Mouse (Mus musculus) hindbrain, embryonic 13.5 days (tissue): ENCODE measurements around the gene Chil6. TPM values are rescaled to one million over a fixed set of nuclear protein-coding genes. Genes with fewer than 3 reads are reported as not detected.
A peak's percentile ranks its signal among the peaks of the same experiment; 100 is the strongest.

Experiments used
- ATAC-seq: fragments of 200-750 bp; cut with Nextera tagmentation; 2 replicates; pipeline ENCODE4 v1.8.0; 2017; ENCODE audit warnings: moderate TSS enrichment; ENCODE audit not compliant: low FRiP score
- H3K27ac ChIP-seq: fragments of 300-500 bp; sonication (generic); 2 replicates; pipeline ENCODE4 v1.5.1; 2015; ENCODE audit warnings: inconsistent platforms, mild to moderate bottlenecking, moderate library complexity
- H3K27me3 ChIP-seq: fragments of 300-500 bp; sonication (generic); 2 replicates; pipeline ENCODE4 v1.6.1; 2015; ENCODE audit warnings: mild to moderate bottlenecking, inconsistent platforms
- H3K36me3 ChIP-seq: fragments of 300-500 bp; sonication (generic); 2 replicates; pipeline ENCODE4 v1.6.1; 2015; ENCODE audit warnings: mild to moderate bottlenecking, inconsistent platforms
- H3K4me1 ChIP-seq: fragments of 300-500 bp; sonication (generic); replicated peaks from 2 replicates; pipeline ENCODE4 v1.6.1; 2015; ENCODE audit warnings: inconsistent platforms
- H3K4me2 ChIP-seq: fragments of 300-500 bp; sonication (generic); 2 replicates; pipeline ENCODE4 v1.6.1; 2015; ENCODE audit warnings: inconsistent platforms, mild to moderate bottlenecking, moderate library complexity
- H3K4me3 ChIP-seq: fragments of 300-500 bp; sonication (generic); 2 replicates; pipeline ENCODE4 v1.5.1; 2015; ENCODE audit warnings: mild to moderate bottlenecking, inconsistent platforms
- H3K9ac ChIP-seq: fragments of 300-500 bp; sonication (generic); 2 replicates; pipeline ENCODE4 v1.6.1; 2015; ENCODE audit warnings: mild to moderate bottlenecking, inconsistent platforms
- H3K9me3 ChIP-seq: fragments of 300-500 bp; sonication (generic); 2 replicates; pipeline ENCODE4 v1.6.1; 2016; ENCODE audit warnings: inconsistent platforms
- WGBS: fragments of 180-500 bp; shearing (Covaris S2); methylation state at CpG from one replicate; pipeline ENCODE4 v1.1.7; 2015; 5-methylcytosine and 5-hydroxymethylcytosine counted together
- polyA plus RNA-seq: library from polyadenylated mRNA; unstranded; fragments of >200 nt; fragmentation: Nextera tagmentation; extraction: Ambion mirVana; gene quantifications from 2 replicates; pipeline ENCODE4 v1.2.1, GENCODE M21; 2015

Gene Chil6
- not detected in 2 replicates for polyA plus RNA-seq

DNA sequence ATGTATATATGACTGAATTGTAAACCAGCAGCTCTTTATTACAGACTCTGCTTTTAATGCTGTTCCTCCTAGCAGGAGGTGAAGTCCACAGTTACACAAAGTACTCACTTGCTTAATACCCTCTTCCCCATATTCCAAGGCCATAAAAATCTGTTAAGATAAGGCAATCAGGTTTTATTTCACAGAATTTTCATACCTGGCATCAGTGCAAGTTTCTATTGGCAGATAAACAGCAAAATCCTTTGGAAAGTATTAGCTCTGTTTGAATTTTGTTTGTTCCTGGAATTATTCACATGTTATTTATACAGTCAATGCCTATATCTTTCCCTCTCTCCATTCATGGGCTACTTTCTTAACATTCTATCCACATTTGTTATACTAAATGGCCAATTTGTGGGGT, at the start of gene Chil6:
Gene Chil6 (minus strand): TSS at position 101 of the 400 bp plus-strand sequence.
- no peaks in the 10 kb centered on the region for H3K9me3 ChIP-seq
- no peak within 1 kb of the TSS for H3K4me3 ChIP-seq
- no peaks in the 10 kb centered on the region for H3K36me3 ChIP-seq
- ATAC-seq, result no peak
- H3K27ac ChIP-seq, result no peak within 1 kb of the TSS
- H3K9ac ChIP-seq, result no peak within 1 kb of the TSS
- H3K4me1 ChIP-seq, result no peaks in the 10 kb centered on the region
- H3K4me2 ChIP-seq, result no peak within 1 kb of the TSS
- no peaks in the 10 kb centered on the region for H3K27me3 ChIP-seq

DNA sequence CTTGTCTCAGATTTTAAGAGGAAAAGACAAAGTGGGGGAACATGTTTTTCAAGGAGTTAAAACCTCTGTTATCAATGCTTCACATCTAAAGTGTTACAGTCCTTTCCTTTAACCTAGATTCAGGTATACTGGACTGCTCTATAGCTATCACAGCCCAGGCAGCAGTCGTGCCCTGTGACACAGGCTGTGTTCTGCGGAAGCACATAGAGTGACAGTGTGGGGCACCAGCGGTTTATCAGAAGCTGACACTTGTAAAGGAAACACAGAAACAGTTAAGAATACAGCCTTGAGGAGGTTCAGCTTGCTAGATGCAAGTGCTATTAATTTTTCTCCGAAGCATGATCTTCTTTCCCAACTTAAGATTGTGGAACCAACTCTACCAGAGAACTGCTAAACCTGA, 46.6 kb upstream of the Chil6 start:
- no peak for ATAC-seq
- H3K9ac ChIP-seq, result no peak overlapping the region

DNA sequence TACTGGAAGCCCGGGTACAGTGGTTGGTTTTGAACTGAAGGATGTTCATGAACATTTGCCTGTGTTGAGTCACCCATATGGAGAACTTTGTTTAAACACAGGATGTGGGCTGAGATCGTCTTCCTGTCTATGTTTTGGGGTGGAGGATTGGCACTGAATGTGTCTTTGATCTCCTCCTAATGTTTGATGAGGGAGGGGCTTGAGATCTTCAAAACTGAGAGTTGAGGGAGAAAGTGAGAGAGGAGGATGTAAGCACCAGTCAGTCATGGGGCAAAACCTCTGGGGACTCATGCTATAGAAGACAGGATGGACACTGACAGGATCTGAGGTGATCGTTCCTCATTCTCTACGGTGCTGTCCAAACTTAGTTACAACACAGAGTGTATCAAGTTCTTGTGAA, 43.6 kb upstream of the Chil6 start:
- H3K4me3 ChIP-seq, result no peak overlapping the region
- ATAC-seq, result no peak
- no peak overlapping the region for H3K9ac ChIP-seq
- no peak overlapping the region for H3K4me2 ChIP-seq
- no peaks in the 10 kb centered on the region for H3K9me3 ChIP-seq
- H3K36me3 ChIP-seq, result no peaks in the 10 kb centered on the region
- WGBS, result 80% methylated on average over 4 of the region's 4 CpGs
- H3K27ac ChIP-seq, result no peak overlapping the region
- H3K27me3 ChIP-seq, result no peaks in the 10 kb centered on the region
- H3K4me1 ChIP-seq, result no peaks in the 10 kb centered on the region

More for the DNA sequence above, 46.6 kb upstream of the Chil6 start:
- Histone ChIP-seq H3K4me3 (no peak overlapping the region), H3K27me3 (no peaks in the 10 kb centered on the region), H3K36me3 (no peaks in the 10 kb centered on the region), H3K27ac (no peak overlapping the region), H3K4me2 (no peak overlapping the region), H3K4me1 (no peaks in the 10 kb centered on the region), H3K9me3 (no peaks in the 10 kb centered on the region)
- WGBS, result 81% methylated on average over 4 of the region's 4 CpGs

DNA sequence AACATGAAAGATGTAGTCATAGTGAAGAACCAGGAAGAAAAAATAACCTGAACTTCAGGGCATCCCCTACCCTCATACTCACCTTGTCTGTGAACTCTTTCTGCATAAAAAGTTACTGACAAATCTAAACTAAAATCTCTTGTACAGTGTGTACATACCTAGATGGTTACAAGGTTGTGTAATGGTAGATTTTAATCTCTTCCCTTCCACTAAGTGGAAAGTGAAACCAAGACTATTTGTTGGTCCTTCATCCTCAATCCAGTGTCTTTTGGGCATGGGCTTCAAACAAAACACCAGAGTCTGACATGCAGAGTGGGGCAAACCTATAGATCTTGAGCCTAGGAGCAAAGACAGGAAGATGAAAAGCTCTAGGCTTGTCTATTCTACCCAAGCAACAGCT, 43.0 kb upstream of the Chil6 start:
- Histone ChIP-seq H3K9ac (no peak overlapping the region), H3K4me1 (no peaks in the 10 kb centered on the region), H3K4me3 (no peak overlapping the region), H3K36me3 (no peaks in the 10 kb centered on the region), H3K9me3 (no peaks in the 10 kb centered on the region), H3K27me3 (no peaks in the 10 kb centered on the region), H3K27ac (no peak overlapping the region), H3K4me2 (no peak overlapping the region)
- no peak for ATAC-seq

DNA sequence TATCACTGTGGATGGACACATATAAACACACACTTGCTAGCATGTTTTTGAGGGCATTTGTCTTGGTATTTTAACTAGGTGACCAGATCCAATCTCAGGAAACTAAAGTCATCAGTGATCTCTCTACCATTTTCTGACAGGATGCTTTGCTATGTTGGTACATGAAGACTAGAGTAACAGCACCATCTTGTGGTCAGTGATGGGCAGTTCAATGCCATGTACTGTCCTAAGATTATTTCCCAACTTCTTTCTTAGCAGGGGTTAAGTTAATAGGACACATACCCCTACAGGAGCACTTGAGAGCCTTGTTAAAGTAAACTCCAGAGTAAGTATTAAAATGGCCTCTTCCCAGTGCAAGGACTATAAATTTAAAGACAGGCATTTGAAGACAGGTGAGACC, 42.6 kb upstream of the Chil6 start:
- no peaks in the 10 kb centered on the region for H3K4me1 ChIP-seq
- no peak overlapping the region for H3K4me3 ChIP-seq
- no peaks in the 10 kb centered on the region for H3K36me3 ChIP-seq
- H3K9ac ChIP-seq, result no peak overlapping the region
- ATAC-seq, result peak; percentile 88
- H3K27ac ChIP-seq, result no peak overlapping the region
- H3K27me3 ChIP-seq, result no peaks in the 10 kb centered on the region
- no peaks in the 10 kb centered on the region for H3K9me3 ChIP-seq
- H3K4me2 ChIP-seq, result no peak overlapping the region

Other genes with a start within 250 kb of the Chil6 start
- gene Chil3, start 238.6 kb downstream of the Chil6 start, polyA plus RNA-seq, result not detected in 2 replicates
- gene Chil4, start 186.7 kb downstream of the Chil6 start, polyA plus RNA-seq, result not detected in 2 replicates
- 0.17 and 0.57 TPM in 2 replicates for gene Dennd2d, start 76.2 kb upstream of the Chil6 start, polyA plus RNA-seq
- gene Dram2, start 141.6 kb upstream of the Chil6 start, polyA plus RNA-seq, result 57.9 and 62.5 TPM in 2 replicates
- gene Cept1, start 141.6 kb upstream of the Chil6 start, polyA plus RNA-seq, result 39.1 and 43.5 TPM in 2 replicates